Mouse (Mus musculus) adrenal gland, postnatal 25 days (tissue): ENCODE results near the gene Gm49391. TPM values are rescaled to one million over a fixed set of nuclear protein-coding genes. Genes with fewer than 3 reads are reported as not detected.
A peak's percentile ranks its signal among the peaks of the same experiment; 100 is the strongest.
"Not testable (repeated sequence)": the region's sequence is repeated elsewhere in the genome, so short reads cannot be mapped to it uniquely, and the experiment has no call there.

Source experiments
- DNase-seq: peaks from one replicate; pipeline ENCODE4 v3.0.0; 2021; ENCODE audit warnings: mixed read lengths
- long read RNA-seq: library from polyadenylated mRNA; stranded (forward); transcript quantifications from one replicate; pipeline ENCODE4 v2.0.0, GENCODE M21; 2021
- total RNA-seq: library from RNA; stranded (reverse); gene quantifications from 2 replicates; pipeline ENCODE4 v1.2.3, GENCODE M21; 2021

Gm49391 gene
- total RNA-seq = 0.94 TPM in 1 of 2 replicates, not detected in the other
- long read RNA-seq = 0 reads

DNA sequence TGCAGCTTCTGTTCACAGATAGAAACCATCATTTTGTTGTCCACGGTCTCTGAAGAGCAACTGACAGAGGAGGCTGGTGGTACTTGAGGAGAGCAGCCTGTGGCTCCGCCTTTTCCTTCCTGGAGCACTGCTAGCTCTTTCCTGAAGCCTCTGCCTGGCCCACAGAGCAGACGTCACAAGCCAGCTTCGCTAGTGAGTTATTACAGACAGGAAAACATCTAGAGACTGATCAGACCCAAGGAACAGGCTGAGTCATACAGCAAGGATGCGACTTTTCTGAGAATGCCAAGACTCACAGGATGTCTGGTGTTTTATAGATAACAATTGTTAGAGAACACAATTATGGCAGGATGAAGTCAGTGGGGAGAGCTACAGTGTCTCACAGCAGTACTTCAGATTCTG, at the start of gene Gm49391, which contains the start of gene Ctla2a:
Gene Gm49391 (minus strand): TSS at position 72 of the 402 bp plus-strand sequence.
Gene Ctla2a (minus strand): TSS at position 126 of the 402 bp plus-strand sequence.
- DNase-seq = peak; percentile 10

DNA sequence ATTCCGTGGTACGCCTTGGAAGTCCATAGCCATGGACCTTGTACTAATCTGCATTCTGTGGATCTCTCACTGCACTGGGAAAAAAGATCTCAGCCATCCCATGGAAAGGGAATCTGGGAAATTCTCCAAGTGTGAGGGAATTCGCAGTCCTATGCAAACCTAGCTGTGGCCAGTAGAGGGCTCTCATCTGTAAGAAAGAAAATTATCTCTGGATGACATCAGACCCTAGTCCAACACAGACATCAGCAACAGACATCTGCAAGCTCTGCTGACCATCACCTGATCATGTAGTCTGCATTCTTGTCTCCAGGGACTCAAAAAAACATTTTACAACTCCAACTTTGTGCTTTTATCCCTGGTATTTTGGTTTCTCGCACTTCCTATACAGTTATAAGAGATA, 35.9 kb upstream of the Gm49391 start:
- DNase-seq = not testable (repeated sequence)

DNA sequence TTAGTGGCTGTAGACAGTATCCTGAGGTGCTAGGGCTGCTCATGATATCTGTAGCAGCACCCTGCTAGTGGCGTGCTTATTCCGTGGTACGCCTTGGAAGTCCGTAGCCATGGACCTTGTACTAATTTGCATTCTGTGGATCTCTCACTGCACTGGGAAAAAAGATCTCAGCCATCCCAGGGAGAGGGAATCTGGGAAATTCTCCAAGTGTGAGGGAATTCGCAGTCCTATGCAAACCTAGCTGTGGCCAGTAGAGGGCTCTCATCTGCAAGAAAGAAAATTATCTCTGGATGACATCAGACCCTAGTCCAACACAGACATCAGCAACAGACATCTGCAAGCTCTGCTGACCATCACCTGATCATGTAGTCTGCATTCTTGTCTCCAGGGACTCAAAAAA, 27.6 kb upstream of the Gm49391 start:
- not testable (repeated sequence) for DNase-seq

DNA sequence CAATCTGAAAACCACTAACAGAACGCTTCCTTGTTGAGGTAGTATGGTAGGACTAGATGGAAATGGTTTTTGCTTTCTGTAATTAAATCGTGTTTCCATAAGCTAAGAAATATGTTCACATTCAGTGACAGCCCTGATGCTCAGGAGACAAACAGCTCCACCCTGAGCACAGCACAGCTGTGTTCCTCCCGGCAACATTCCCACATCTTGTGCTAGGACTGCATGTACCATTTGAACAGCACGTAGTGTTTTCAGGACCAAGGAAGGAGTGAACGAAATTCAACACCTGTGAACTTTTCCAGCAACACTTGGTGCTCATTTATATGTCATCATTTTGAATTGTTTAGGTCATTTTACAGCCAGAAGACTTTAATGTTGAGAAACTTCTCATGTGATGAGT, 25.3 kb upstream of the Gm49391 start:
- DNase-seq = no peak

DNA sequence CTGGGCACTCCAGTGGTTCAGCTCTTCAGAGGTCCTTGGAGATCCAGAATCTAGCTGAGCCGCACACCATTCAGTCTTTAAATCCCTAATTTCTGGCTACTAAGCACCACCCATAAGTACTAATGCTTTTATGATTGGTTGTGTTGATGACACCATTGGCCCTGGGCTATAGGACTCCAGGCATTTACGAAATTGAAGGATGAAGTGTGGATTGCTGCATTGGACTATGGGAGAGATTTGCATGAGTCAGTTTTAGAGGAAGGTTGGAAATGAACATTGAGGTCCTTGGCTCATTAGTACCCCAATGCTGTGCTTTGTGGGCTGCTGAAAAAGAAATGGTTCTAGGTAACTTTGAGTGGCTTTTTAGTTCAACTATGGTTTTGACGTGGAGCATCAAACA, 5.5 kb upstream of the Gm49391 start, which contains the start of gene Tpbpa:
Gene Tpbpa (minus strand): TSS at position 101 of the 400 bp plus-strand sequence.
- not testable (repeated sequence) for DNase-seq

DNA sequence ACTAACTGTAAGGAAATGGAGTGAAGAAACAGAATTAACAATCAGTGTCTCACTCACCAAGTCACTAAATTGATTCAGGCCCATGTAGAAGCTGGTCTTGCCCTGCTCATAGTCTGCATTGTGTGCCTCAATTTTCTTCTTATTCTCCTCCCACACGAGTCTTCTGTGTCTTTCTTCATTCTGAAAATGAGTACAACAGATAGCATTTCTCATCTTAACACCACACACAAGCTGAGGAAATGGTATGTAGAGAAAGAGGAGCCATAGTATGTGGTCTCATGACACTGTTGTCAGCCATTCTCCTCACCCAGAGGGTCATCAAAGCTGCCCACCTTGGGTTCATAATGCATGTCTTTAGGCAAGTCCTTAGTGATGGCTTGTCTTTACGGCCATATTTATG, 881 bp downstream of the Gm49391 start, which contains the start of gene Gm49393:
Gene Gm49393 (minus strand): TSS at position 101 of the 400 bp plus-strand sequence.
- DNase-seq = not testable (repeated sequence)

DNA sequence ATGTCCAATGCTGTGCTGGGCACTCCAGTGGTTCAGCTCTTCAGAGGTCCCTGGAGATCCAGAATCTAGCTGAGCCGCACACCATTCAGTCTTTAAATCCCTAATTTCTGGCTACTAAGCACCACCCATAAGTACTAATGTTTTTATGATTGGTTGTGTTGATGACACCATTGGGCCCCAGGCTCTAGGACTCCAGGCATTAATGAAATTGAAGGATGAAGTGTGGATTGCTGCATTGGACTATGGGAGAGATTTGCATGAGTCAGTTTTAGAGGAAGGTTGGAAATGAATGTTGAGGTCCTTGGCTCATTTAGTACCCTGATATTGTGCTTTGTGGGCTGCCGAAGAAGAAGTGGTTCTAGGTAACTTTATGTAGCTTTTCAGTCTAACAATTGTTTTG, 31.6 kb downstream of the Gm49391 start, which contains the start of gene Tpbpb:
Gene Tpbpb (minus strand): TSS at position 101 of the 400 bp plus-strand sequence.
- DNase-seq = not testable (repeated sequence)

DNA sequence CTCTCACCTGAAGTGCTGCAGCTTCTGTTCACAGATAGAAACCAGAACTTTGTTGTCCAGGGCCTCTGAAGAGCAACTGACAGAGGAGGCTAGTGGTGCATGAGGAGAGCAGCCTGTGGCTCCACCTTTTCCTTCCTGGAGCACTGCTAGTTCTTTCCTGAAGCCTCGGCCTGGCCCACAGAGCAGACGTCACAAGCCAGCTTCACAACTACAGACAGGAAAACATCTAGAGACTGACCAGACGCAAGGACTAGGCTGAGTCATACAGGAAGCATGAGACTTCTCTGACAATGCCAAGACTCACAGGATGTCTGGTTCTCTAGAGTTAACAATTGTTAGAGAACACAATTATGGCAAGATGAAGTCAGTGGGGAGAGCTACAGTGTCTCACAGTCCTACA, 39.0 kb downstream of the Gm49391 start, which contains the start of gene Ctla2b:
Gene Ctla2b (minus strand): TSS at position 120 of the 400 bp plus-strand sequence.
- DNase-seq = peak; percentile 13

DNA sequence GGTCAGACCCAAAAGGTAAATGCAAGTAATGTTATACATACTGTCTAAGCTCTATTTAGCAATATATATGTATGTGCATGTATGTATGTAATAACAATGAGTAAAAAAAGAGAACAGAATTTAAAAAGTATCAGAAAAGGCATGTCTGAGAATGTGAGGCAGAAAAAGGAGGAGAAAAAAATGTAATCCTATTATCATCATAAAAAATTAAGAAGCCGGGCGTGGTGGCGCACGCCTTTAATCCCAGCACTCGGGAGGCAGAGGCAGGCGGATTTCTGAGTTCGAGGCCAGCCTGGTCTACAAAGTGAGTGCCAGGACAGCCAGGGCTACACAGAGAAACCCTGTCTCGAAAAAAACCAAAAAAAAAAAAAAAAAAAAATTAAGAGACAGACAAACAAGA, 39.6 kb downstream of the Gm49391 start, which contains the start of gene Gm49392:
Gene Gm49392 (minus strand): TSS at position 101 of the 400 bp plus-strand sequence.
- not testable (repeated sequence) for DNase-seq

DNA sequence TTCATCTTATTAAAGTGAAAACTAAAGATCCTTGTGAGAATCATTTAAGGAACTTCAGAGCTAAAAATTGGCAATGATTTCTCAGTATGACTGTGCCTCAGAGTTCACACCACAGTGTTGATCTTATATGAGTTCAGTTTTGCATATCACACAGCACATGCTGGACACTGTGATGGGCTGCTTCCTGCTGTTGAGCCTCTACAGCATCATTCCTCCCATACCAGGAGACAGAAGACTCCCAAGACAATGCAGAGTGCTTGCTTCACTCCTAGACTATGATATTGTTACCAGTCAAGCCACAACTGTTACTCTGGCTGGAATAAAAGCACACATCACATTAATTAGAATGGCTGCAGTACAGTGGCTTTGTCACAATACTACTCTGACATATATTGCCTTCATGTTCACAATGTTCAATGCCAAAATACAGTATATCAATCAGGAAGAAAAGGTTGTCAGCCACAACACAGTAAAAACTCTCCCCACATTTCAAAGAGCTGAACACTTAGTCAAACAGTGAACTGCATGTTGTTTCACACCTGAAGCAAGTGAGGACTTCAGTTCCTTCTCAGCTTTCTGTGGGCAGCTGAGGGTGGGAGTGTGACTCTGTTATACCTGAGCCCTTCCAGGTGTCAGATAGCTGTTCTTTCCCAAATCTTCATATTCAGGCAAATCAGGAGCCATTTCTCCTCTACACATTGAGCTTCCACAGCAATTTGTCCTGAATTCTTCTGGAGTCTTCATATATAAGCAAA, 40.8 kb downstream of the Gm49391 start:
- no peak for DNase-seq

DNA sequence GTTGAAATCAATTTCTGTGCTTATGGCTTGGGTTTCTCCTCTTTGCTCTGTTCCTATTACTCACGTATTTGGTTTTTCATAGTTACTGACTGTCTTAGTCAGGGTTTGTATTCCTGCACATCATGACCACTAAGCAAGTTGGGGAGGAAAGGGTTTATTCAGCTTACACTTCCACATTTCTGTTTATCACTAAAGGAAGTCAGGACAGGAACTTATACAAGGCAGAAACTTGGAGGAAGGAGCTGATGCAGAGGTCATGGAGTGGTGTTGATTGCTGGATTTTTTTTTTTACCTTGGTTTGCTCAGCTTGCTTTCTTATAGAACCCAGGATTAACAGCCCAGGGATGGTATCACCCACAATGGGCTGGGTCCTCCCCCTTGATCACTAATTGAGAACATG, 44.1 kb downstream of the Gm49391 start:
- no peak for DNase-seq

DNA sequence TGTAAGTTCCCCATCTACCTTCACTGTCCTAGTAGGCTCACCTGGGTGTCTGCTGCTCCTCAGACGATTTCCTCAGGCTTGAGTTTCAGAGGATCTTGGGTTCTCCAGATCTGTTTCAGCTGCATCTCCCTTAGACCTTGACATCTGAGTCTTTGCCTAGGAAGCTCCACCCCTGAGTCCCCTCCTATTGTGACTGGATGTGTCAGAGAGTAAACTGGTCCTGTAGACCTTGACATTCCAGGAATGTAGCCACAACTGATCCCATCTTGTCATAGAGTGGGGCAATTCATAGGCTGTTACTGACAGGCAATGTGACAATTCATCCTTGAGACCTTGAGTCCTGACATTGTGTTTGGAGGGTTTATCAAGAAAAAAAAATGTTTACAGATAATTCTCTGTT, 72.1 kb downstream of the Gm49391 start, which contains the start of gene 4930486L24Rik:
Gene 4930486L24Rik (minus strand): TSS at position 195 of the 400 bp plus-strand sequence.
- no peak for DNase-seq

DNA sequence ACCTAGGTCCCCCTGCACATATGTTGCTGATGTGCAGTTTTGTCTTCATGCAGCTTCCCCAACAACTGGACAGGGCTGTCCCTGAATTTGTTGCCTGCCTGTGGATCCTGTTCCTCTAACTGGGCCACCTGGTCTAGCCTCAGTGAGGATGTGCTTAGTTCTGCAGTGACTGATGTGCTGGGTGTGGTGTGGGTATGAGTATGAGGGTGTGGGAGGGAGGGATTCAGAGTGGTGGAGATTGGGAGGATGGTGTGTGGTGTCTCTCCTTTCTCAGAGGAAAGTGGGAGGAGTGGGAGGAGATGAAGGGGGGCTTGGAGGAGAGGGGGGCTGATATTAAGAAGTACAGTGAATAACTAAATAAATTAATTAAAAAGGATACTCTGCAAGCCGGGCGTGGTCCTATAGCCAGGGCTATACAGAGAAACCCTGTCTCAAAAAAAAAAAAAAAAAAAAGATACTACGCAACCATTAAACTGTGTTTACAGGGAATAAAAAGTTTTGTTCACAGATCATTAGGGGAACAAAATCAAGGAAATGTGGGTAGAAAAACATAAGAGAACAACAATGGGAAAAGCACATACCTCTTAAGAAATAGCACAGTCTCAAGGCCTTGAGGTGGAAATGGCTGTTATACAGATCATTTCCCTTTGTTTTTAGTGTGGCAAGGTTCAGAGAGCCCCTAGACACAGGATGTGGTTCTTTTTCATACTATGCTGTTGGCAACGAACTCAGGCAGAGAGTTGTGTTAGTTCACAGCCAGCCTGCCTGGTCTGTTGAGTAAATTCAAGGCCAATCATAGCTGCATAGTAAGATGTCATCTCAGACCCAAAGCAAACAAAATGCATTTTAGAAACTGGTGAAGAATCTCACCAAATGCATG, 87.9 kb downstream of the Gm49391 start:
- no peak for DNase-seq

Other genes with a start within 250 kb of the Gm49391 start
- gene BC051665, start 150.2 kb downstream of the Gm49391 start, total RNA-seq = not detected in 2 replicates
- gene Ctsll3, start 133.7 kb downstream of the Gm49391 start, total RNA-seq = not detected in 2 replicates
- 177 and 206 TPM in 2 replicates for gene 4930486L24Rik, start 72.1 kb downstream of the Gm49391 start, total RNA-seq
- gene Gm49392, start 39.7 kb downstream of the Gm49391 start, total RNA-seq = not detected in 2 replicates
- 3.2 and 4.0 TPM in 2 replicates for gene Ctla2b, start 39.1 kb downstream of the Gm49391 start, total RNA-seq
- not detected in 2 replicates for gene Tpbpb, start 31.7 kb downstream of the Gm49391 start, total RNA-seq
- 1.6 TPM in 1 of 2 replicates, not detected in the other for gene Gm49393, start 981 bp downstream of the Gm49391 start, total RNA-seq
- 23.6 and 28.2 TPM in 2 replicates for gene Ctla2a, start 54 bp upstream of the Gm49391 start, total RNA-seq
- gene Tpbpa, start 5.4 kb upstream of the Gm49391 start, total RNA-seq = not detected in 2 replicates
- gene Ctsj, start 69.4 kb upstream of the Gm49391 start, total RNA-seq = not detected in 2 replicates
- not detected in 2 replicates for gene Ctsq, start 104.1 kb upstream of the Gm49391 start, total RNA-seq
- not detected in 2 replicates for gene Ctsr, start 227.7 kb upstream of the Gm49391 start, total RNA-seq